Mouse (Mus musculus): ENCODE measurements around the gene Agap1. TPM values are rescaled to one million over a fixed set of nuclear protein-coding genes. Genes with fewer than 3 reads are reported as not detected.

The Agap1 gene
- polyA plus RNA-seq, 1 experiment from 2014 or later, result 17.9 TPM

GRCm38 (mm10) chr1:89609964-89610363, 155.4 kb downstream of the Agap1 start:
- no peak overlapping the region for H3K9ac ChIP-seq (ENCODE audit: low read length)
- H3K4me3 ChIP-seq (ENCODE audit: low read depth, low read length), result no peak overlapping the region
- peaks cover 29% of the 10 kb centered on the region for H3K36me3 ChIP-seq (ENCODE audit: control insufficient read depth, insufficient read depth, low read length)
- no peak for DNase-seq (ENCODE audit: low spot score)
- H3K4me2 ChIP-seq (ENCODE audit: low read length), result no peak overlapping the region
- no peaks in the 10 kb centered on the region for H3K9me3 ChIP-seq (ENCODE audit: control insufficient read depth, low read length)
- ATAC-seq (replicated peaks; ENCODE audit: low FRiP score, low TSS enrichment, low read depth), result no peak
- no peaks in the 10 kb centered on the region for H3K4me1 ChIP-seq (replicated peaks; ENCODE audit: control insufficient read depth, insufficient read depth, low read length)
- H3K27ac ChIP-seq (ENCODE audit: low read depth), result no peak overlapping the region
- WGBS, result 88% methylated on average over 5 of the region's 5 CpGs
- H3K27me3 ChIP-seq (replicated peaks; ENCODE audit: control insufficient read depth, insufficient read depth, low read length), result no peaks in the 10 kb centered on the region

- 99% methylated on average over 6 of the region's 6 CpGs for WGBS
- no peak overlapping the region for H3K4me3 ChIP-seq (ENCODE audit: low read depth, low read length)
- H3K27ac ChIP-seq (ENCODE audit: low read depth), result no peak overlapping the region
- DNase-seq (ENCODE audit: low spot score) (no peak), ATAC-seq (replicated peaks; ENCODE audit: low FRiP score, low TSS enrichment, low read depth) (no peak)
- no peaks in the 10 kb centered on the region for H3K27me3 ChIP-seq (replicated peaks; ENCODE audit: control insufficient read depth, insufficient read depth, low read length)
- H3K4me1 ChIP-seq (replicated peaks; ENCODE audit: control insufficient read depth, insufficient read depth, low read length), result no peaks in the 10 kb centered on the region
- H3K9me3 ChIP-seq (ENCODE audit: control insufficient read depth, low read length), result no peaks in the 10 kb centered on the region
- no peak overlapping the region for H3K4me2 ChIP-seq (ENCODE audit: low read length)
- no peak overlapping the region for H3K9ac ChIP-seq (ENCODE audit: low read length)
- H3K36me3 ChIP-seq (ENCODE audit: control insufficient read depth, insufficient read depth, low read length), result peaks cover 29% of the 10 kb centered on the region
Measured at GRCm38 (mm10) chr1:89611521-89611920, 156.9 kb downstream of the Agap1 start.

GRCm38 (mm10) chr1:89613234-89613870, 158.7 kb downstream of the Agap1 start:
- Histone ChIP-seq H3K4me1 (replicated peaks; ENCODE audit: control insufficient read depth, insufficient read depth, low read length) (no peaks in the 10 kb centered on the region), H3K9ac (ENCODE audit: low read length) (no peak overlapping the region), H3K9me3 (ENCODE audit: control insufficient read depth, low read length) (no peaks in the 10 kb centered on the region), H3K4me2 (ENCODE audit: low read length) (no peak overlapping the region), H3K36me3 (ENCODE audit: control insufficient read depth, insufficient read depth, low read length) (peaks cover 29% of the 10 kb centered on the region), H3K27me3 (replicated peaks; ENCODE audit: control insufficient read depth, insufficient read depth, low read length) (no peaks in the 10 kb centered on the region), H3K4me3 (ENCODE audit: low read depth, low read length) (no peak overlapping the region), H3K27ac (ENCODE audit: low read depth) (no peak overlapping the region)
- DNase-seq (ENCODE audit: low spot score) (no peak), ATAC-seq (replicated peaks; ENCODE audit: low FRiP score, low TSS enrichment, low read depth) (no peak)
- 75% methylated on average over 5 of the region's 5 CpGs for WGBS

- Histone ChIP-seq H3K36me3 (ENCODE audit: control insufficient read depth, insufficient read depth, low read length) (peaks cover 15% of the 10 kb centered on the region; the same call in 1 of the 2 replicates), H3K4me2 (ENCODE audit: low read length) (no peak overlapping the region), H3K9me3 (ENCODE audit: control insufficient read depth, low read length) (no peaks in the 10 kb centered on the region), H3K27ac (ENCODE audit: low read depth) (no peak overlapping the region), H3K4me3 (ENCODE audit: low read depth, low read length) (no peak overlapping the region), H3K4me1 (replicated peaks; ENCODE audit: control insufficient read depth, insufficient read depth, low read length) (no peaks in the 10 kb centered on the region), H3K9ac (ENCODE audit: low read length) (no peak overlapping the region), H3K27me3 (replicated peaks; ENCODE audit: control insufficient read depth, insufficient read depth, low read length) (no peaks in the 10 kb centered on the region)
- DNase-seq (ENCODE audit: low spot score) (no peak), ATAC-seq (replicated peaks; ENCODE audit: low FRiP score, low TSS enrichment, low read depth) (no peak)
- 38% methylated on average over 6 of the region's 6 CpGs for WGBS
Measured at GRCm38 (mm10) chr1:89616556-89616955, 161.9 kb downstream of the Agap1 start.

GRCm38 (mm10) chr1:89617336-89617735, 162.7 kb downstream of the Agap1 start:
- H3K4me2 ChIP-seq (ENCODE audit: low read length), result no peak overlapping the region
- H3K4me1 ChIP-seq (replicated peaks; ENCODE audit: control insufficient read depth, insufficient read depth, low read length), result no peaks in the 10 kb centered on the region
- H3K27ac ChIP-seq (ENCODE audit: low read depth), result no peak overlapping the region
- WGBS, result 86% methylated on average over 9 of the region's 9 CpGs
- no peak overlapping the region for H3K4me3 ChIP-seq (ENCODE audit: low read depth, low read length)
- H3K36me3 ChIP-seq (ENCODE audit: control insufficient read depth, insufficient read depth, low read length), result peaks cover 8% of the 10 kb centered on the region; the same call in 1 of the 2 replicates
- DNase-seq (ENCODE audit: low spot score) (no peak), ATAC-seq (replicated peaks; ENCODE audit: low FRiP score, low TSS enrichment, low read depth) (no peak)
- H3K9me3 ChIP-seq (ENCODE audit: control insufficient read depth, low read length), result no peaks in the 10 kb centered on the region
- no peak overlapping the region for H3K9ac ChIP-seq (ENCODE audit: low read length)
- no peaks in the 10 kb centered on the region for H3K27me3 ChIP-seq (replicated peaks; ENCODE audit: control insufficient read depth, insufficient read depth, low read length)

- WGBS, result 84% methylated on average over 2 of the region's 2 CpGs
- Histone ChIP-seq H3K27me3 (replicated peaks; ENCODE audit: control insufficient read depth, insufficient read depth, low read length) (no peaks in the 10 kb centered on the region), H3K4me1 (replicated peaks; ENCODE audit: control insufficient read depth, insufficient read depth, low read length) (no peaks in the 10 kb centered on the region), H3K9ac (ENCODE audit: low read length) (no peak overlapping the region), H3K36me3 (ENCODE audit: control insufficient read depth, insufficient read depth, low read length) (no peaks in the 10 kb centered on the region), H3K4me2 (ENCODE audit: low read length) (no peak overlapping the region), H3K9me3 (ENCODE audit: control insufficient read depth, low read length) (no peaks in the 10 kb centered on the region), H3K27ac (ENCODE audit: low read depth) (no peak overlapping the region), H3K4me3 (ENCODE audit: low read depth, low read length) (no peak overlapping the region)
- ATAC-seq (replicated peaks; ENCODE audit: low FRiP score, low TSS enrichment, low read depth), result no peak
- DNase-seq (ENCODE audit: low spot score), result no peak
Measured at GRCm38 (mm10) chr1:89619963-89620362, 165.4 kb downstream of the Agap1 start.

GRCm38 (mm10) chr1:89621014-89621791, 166.6 kb downstream of the Agap1 start:
- H3K27me3 ChIP-seq (replicated peaks; ENCODE audit: control insufficient read depth, insufficient read depth, low read length), result no peaks in the 10 kb centered on the region
- H3K9me3 ChIP-seq (ENCODE audit: control insufficient read depth, low read length), result no peaks in the 10 kb centered on the region
- no peak overlapping the region for H3K9ac ChIP-seq (ENCODE audit: low read length)
- no peak for ATAC-seq (replicated peaks; ENCODE audit: low FRiP score, low TSS enrichment, low read depth)
- no peaks in the 10 kb centered on the region for H3K36me3 ChIP-seq (ENCODE audit: control insufficient read depth, insufficient read depth, low read length)
- no peak for DNase-seq (ENCODE audit: low spot score)
- H3K4me1 ChIP-seq (replicated peaks; ENCODE audit: control insufficient read depth, insufficient read depth, low read length), result no peaks in the 10 kb centered on the region
- H3K27ac ChIP-seq (ENCODE audit: low read depth), result no peak overlapping the region
- no peak overlapping the region for H3K4me2 ChIP-seq (ENCODE audit: low read length)
- no peak overlapping the region for H3K4me3 ChIP-seq (ENCODE audit: low read depth, low read length)
- 45% methylated on average over 8 of the region's 8 CpGs for WGBS

GRCm38 (mm10) chr1:89621952-89622351, 167.3 kb downstream of the Agap1 start:
- DNase-seq (ENCODE audit: low spot score) (no peak), ATAC-seq (replicated peaks; ENCODE audit: low FRiP score, low TSS enrichment, low read depth) (no peak)
- Histone ChIP-seq H3K4me3 (ENCODE audit: low read depth, low read length) (no peak overlapping the region), H3K4me2 (ENCODE audit: low read length) (no peak overlapping the region), H3K9me3 (ENCODE audit: control insufficient read depth, low read length) (no peaks in the 10 kb centered on the region), H3K4me1 (replicated peaks; ENCODE audit: control insufficient read depth, insufficient read depth, low read length) (no peaks in the 10 kb centered on the region), H3K36me3 (ENCODE audit: control insufficient read depth, insufficient read depth, low read length) (no peaks in the 10 kb centered on the region), H3K27me3 (replicated peaks; ENCODE audit: control insufficient read depth, insufficient read depth, low read length) (no peaks in the 10 kb centered on the region), H3K9ac (ENCODE audit: low read length) (no peak overlapping the region), H3K27ac (ENCODE audit: low read depth) (no peak overlapping the region)
- WGBS, result 87% methylated on average over 8 of the region's 8 CpGs

- H3K27me3 ChIP-seq (replicated peaks; ENCODE audit: control insufficient read depth, insufficient read depth, low read length), result no peaks in the 10 kb centered on the region
- no peak overlapping the region for H3K27ac ChIP-seq (ENCODE audit: low read depth)
- ATAC-seq (replicated peaks; ENCODE audit: low FRiP score, low TSS enrichment, low read depth), result no peak
- H3K9ac ChIP-seq (ENCODE audit: low read length), result no peak overlapping the region
- 84% methylated on average over 7 of the region's 7 CpGs for WGBS
- no peak overlapping the region for H3K4me3 ChIP-seq (ENCODE audit: low read depth, low read length)
- no peaks in the 10 kb centered on the region for H3K36me3 ChIP-seq (ENCODE audit: control insufficient read depth, insufficient read depth, low read length)
- no peaks in the 10 kb centered on the region for H3K4me1 ChIP-seq (replicated peaks; ENCODE audit: control insufficient read depth, insufficient read depth, low read length)
- DNase-seq (ENCODE audit: low spot score), result no peak
- H3K4me2 ChIP-seq (ENCODE audit: low read length), result no peak overlapping the region
- no peaks in the 10 kb centered on the region for H3K9me3 ChIP-seq (ENCODE audit: control insufficient read depth, low read length)
Measured at GRCm38 (mm10) chr1:89622801-89623200, 168.2 kb downstream of the Agap1 start.

Measured in intestine, embryonic 14.5 days (tissue).